Mouse (Mus musculus) midbrain, embryonic 12.5 days (tissue): ENCODE data around the gene Orc1. TPM values are rescaled to one million over a fixed set of nuclear protein-coding genes. Genes with fewer than 3 reads are reported as not detected.

ENCODE experiments used
- ATAC-seq: fragments of 200-750 bp; cut with Nextera tagmentation; 2 replicates; pipeline ENCODE4 v1.8.0; 2017; ENCODE audit warnings: low read depth, moderate TSS enrichment, moderate library complexity; ENCODE audit not compliant: low FRiP score
- H3K27ac ChIP-seq: fragments of 300-500 bp; sonication (generic); replicated peaks from 2 replicates; pipeline ENCODE4 v1.5.1; 2016; ENCODE audit warnings: mild to moderate bottlenecking
- H3K27me3 ChIP-seq: fragments of 300-500 bp; sonication (generic); 2 replicates; pipeline ENCODE4 v1.6.1; 2016; ENCODE audit warnings: mild to moderate bottlenecking
- H3K36me3 ChIP-seq: fragments of 300-500 bp; sonication (generic); 2 replicates; pipeline ENCODE4 v1.6.1; 2016
- H3K4me1 ChIP-seq: fragments of 300-500 bp; sonication (generic); 2 replicates; pipeline ENCODE4 v1.6.1; 2016
- H3K4me2 ChIP-seq: fragments of 300-500 bp; sonication (generic); replicated peaks from 2 replicates; pipeline ENCODE4 v1.6.1; 2016; ENCODE audit warnings: mild to moderate bottlenecking, moderate library complexity
- H3K4me3 ChIP-seq: fragments of 300-500 bp; sonication (generic); 2 replicates; pipeline ENCODE4 v1.5.1; 2016; ENCODE audit warnings: mild to moderate bottlenecking
- H3K9ac ChIP-seq: fragments of 300-500 bp; sonication (generic); replicated peaks from 2 replicates; pipeline ENCODE4 v1.6.1; 2016; ENCODE audit warnings: mild to moderate bottlenecking, moderate library complexity
- H3K9me3 ChIP-seq: fragments of 300-500 bp; sonication (generic); 2 replicates; pipeline ENCODE4 v1.6.1; 2016; ENCODE audit warnings: mild to moderate bottlenecking
- WGBS: fragments of 180-500 bp; shearing (Covaris S2); methylation state at CpG from one replicate; pipeline ENCODE4 v1.1.7; 2016; 5-methylcytosine and 5-hydroxymethylcytosine counted together
- polyA plus RNA-seq: library from polyadenylated mRNA; unstranded; fragments of >200 nt; fragmentation: Nextera tagmentation; extraction: Ambion mirVana; gene quantifications from 2 replicates; pipeline ENCODE4 v1.2.1, GENCODE M21; 2016

The Orc1 gene
- polyA plus RNA-seq, 1 experiment from 2014 or later = 11.1 TPM

GRCm38 (mm10) chr4:108619165-108619564 lies 39.9 kb downstream of the Orc1 start:
- 1% methylated on average over 10 of the region's 10 CpGs for WGBS
- Histone ChIP-seq H3K27me3 (no peaks in the 10 kb centered on the region), H3K4me2 (peak overlapping the region; percentile 84), H3K9me3 (no peaks in the 10 kb centered on the region), H3K27ac (peak overlapping the region; percentile 80; the same call in 1 of the 2 replicates), H3K36me3 (0 out of 2 replicates have a peak, but pooled peaks cover 2% of the 10 kb centered on the region), H3K4me3 (peak overlapping the region; percentile 81), H3K4me1 (peaks cover 14% of the 10 kb centered on the region), H3K9ac (peak overlapping the region; percentile 89)
- peak; percentile 52 for ATAC-seq

DNA sequence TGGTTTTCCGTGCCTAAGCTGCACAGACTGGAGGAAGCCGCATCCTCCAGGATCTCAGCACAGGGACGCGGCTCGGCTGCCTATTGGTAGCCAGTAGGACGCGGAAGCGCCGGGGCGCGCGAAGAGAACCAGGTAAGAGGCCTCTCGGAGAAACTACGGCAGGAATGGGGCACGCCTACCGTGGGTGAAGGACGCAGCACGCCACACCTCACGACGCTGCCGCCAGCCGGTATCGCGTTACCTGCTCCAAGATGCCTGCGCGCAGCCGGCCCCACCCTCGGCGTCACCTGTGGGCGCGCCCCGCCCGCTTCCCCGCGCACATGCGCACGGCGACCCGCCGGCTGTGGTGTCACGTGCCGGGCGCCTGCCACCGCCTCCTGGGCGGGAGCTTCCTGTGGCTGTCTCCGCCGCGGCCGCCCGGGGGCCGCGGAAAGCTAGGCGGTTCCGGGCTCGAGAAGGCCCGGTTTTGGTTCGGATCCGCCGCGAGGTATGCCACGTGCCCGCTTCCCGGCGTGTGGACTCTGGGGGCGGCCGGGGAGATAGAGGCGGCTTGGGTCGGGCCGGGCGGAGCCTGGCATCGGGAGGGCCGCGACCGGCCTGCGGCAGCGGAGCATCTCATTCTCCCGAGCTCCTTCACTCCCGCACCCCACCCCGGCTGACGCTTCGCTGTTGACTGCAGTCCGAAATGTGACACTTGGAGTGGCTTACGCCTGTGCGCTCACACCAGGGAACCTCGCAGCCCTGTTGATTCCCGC lies 40.5 kb downstream of the Orc1 start, which contains the start of gene Cc2d1b:
Gene Cc2d1b, plus strand, starts transcription at position 354 of the 755 bp plus-strand sequence.
- WGBS = under 1% methylated on average over 80 of the region's 86 CpGs
- Histone ChIP-seq H3K36me3 (peaks cover 7% of the 10 kb centered on the region; the same call in 1 of the 2 replicates), H3K9me3 (no peaks in the 10 kb centered on the region), H3K27me3 (no peaks in the 10 kb centered on the region), H3K4me1 (peaks cover 14% of the 10 kb centered on the region), H3K4me2 (peak within 1 kb of the TSS; percentile 84), H3K27ac (peak within 1 kb of the TSS; percentile 80), H3K4me3 (peak within 1 kb of the TSS; percentile 81), H3K9ac (peak within 1 kb of the TSS; percentile 89)
- ATAC-seq = peak; percentile 93

GRCm38 (mm10) chr4:108620536-108620935 lies 41.3 kb downstream of the Orc1 start:
- no peaks in the 10 kb centered on the region for H3K9me3 ChIP-seq
- H3K4me1 ChIP-seq = peaks cover 14% of the 10 kb centered on the region
- peak overlapping the region; percentile 80 for H3K27ac ChIP-seq
- WGBS = 26% methylated on average over 8 of the region's 8 CpGs
- no peak; the same call in 1 of the 2 replicates for ATAC-seq
- peak overlapping the region; percentile 89 for H3K9ac ChIP-seq
- peaks cover 15% of the 10 kb centered on the region for H3K36me3 ChIP-seq
- H3K4me3 ChIP-seq = peak overlapping the region; percentile 81
- H3K27me3 ChIP-seq = no peaks in the 10 kb centered on the region
- H3K4me2 ChIP-seq = peak overlapping the region; percentile 84

DNA sequence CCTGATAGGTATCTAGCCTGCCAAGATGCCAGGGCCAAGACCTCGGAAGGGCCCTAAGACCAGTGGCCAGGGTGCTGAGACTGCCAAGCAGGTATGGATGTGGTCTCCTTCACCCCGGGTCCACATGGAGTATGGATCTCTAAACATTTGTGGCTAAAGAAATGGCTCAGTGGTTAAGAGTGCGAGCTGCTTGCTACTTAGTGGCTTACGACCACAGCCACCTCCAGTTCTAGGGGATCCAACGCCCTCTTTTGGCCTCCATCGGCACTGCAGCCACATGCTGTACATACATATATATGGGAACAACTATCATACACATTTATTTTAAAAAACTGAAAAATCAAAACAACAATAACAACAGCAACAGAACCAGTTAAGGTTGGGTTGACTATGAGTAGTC lies 42.3 kb downstream of the Orc1 start:
- H3K4me3 ChIP-seq = no peak overlapping the region
- no peaks in the 10 kb centered on the region for H3K9me3 ChIP-seq
- no peak overlapping the region for H3K27ac ChIP-seq
- WGBS = 97% methylated on average over 6 of the region's 6 CpGs
- no peak overlapping the region for H3K4me2 ChIP-seq
- H3K4me1 ChIP-seq = peaks cover 14% of the 10 kb centered on the region
- H3K36me3 ChIP-seq = peaks cover 23% of the 10 kb centered on the region
- ATAC-seq = no peak
- H3K27me3 ChIP-seq = no peaks in the 10 kb centered on the region
- no peak overlapping the region for H3K9ac ChIP-seq

GRCm38 (mm10) chr4:108627066-108627465 lies 47.8 kb downstream of the Orc1 start:
- Histone ChIP-seq H3K27ac (no peak overlapping the region), H3K27me3 (no peaks in the 10 kb centered on the region), H3K36me3 (peaks cover 75% of the 10 kb centered on the region), H3K4me2 (no peak overlapping the region), H3K9ac (no peak overlapping the region), H3K4me3 (no peak overlapping the region), H3K4me1 (no peaks in the 10 kb centered on the region), H3K9me3 (no peaks in the 10 kb centered on the region)
- no peak for ATAC-seq
- 91% methylated on average over 5 of the region's 5 CpGs for WGBS

DNA sequence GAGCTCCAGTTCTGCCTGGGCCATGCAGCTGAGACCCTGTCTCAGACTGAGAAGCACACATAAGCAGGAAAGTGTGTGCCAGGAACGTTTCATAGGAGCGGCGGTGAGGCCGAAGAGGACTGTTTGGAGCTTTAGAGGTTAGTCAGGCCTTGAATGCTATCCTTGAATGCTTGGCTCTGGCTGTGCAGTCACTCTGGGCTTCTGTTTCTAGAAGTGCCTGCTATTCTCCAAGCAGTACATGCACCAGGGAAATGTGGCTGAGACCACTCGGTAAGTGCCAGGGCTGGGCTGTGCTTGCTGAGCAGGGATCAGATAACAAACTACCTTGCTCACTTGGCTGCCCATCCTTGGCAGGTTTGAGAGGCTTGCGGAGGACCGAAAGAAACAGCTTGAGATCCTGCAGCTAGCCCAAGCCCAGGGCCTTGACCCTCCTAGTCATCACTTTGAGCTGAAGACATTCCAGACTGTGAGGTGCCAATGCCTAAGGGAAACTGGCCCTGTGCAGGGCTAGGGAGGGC lies 50.2 kb downstream of the Orc1 start:
- peaks cover 91% of the 10 kb centered on the region for H3K36me3 ChIP-seq
- H3K27me3 ChIP-seq = no peaks in the 10 kb centered on the region
- H3K9ac ChIP-seq = no peak overlapping the region
- no peak overlapping the region for H3K4me2 ChIP-seq
- no peak for ATAC-seq
- H3K9me3 ChIP-seq = no peaks in the 10 kb centered on the region
- WGBS = 94% methylated on average over 7 of the region's 7 CpGs
- H3K4me3 ChIP-seq = no peak overlapping the region
- no peak overlapping the region for H3K27ac ChIP-seq
- H3K4me1 ChIP-seq = no peaks in the 10 kb centered on the region

DNA sequence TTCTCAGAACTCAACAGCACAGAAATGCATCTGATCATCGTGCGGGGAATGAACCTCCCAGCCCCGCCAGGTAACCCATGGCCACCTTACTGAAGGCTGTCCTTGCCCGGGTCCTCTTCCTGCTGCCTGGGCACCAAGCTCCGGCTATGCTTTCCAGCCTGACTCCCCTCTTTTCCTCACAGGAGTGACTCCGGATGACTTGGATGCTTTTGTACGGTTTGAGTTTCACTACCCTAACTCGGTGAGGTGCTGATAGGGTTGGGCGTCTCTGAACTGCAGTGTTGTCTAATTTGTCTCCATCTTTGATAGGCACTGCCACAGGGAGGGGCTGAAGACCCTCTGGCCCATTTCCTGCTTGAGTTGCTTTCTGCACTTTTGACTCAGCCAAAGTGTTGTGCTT lies 50.9 kb downstream of the Orc1 start:
- 93% methylated on average over 9 of the region's 9 CpGs for WGBS
- peaks cover 92% of the 10 kb centered on the region for H3K36me3 ChIP-seq
- no peak overlapping the region for H3K27ac ChIP-seq
- no peaks in the 10 kb centered on the region for H3K27me3 ChIP-seq
- H3K4me1 ChIP-seq = 0 out of 2 replicates have a peak, but pooled peaks cover 4% of the 10 kb centered on the region
- no peak for ATAC-seq
- H3K9ac ChIP-seq = no peak overlapping the region
- no peak overlapping the region for H3K4me3 ChIP-seq
- H3K9me3 ChIP-seq = no peaks in the 10 kb centered on the region
- no peak overlapping the region for H3K4me2 ChIP-seq

DNA sequence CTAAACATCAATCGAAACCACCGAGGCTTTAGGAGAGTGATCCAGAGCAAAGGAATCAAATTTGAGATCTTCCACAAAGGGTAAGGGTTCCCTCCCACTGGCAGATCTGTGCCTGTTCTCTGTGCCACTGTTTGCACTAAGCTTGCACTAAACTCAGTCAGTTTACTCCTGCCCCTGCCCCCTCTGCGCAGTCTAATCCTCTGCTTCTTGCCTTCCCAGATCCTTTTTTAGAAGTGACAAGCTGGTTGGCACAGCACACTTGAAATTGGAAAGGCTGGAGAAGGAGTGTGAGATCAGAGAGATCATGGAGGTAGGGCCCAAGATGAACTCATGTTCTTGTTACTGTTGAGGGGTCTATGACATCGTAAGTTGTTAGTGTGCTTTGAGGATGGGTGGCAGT lies 52.4 kb downstream of the Orc1 start:
- no peaks in the 10 kb centered on the region for H3K9me3 ChIP-seq
- H3K4me3 ChIP-seq = no peak overlapping the region
- H3K27ac ChIP-seq = no peak overlapping the region
- WGBS = 98% methylated on average over 4 of the region's 4 CpGs
- H3K4me1 ChIP-seq = 0 out of 2 replicates have a peak, but pooled peaks cover 6% of the 10 kb centered on the region
- no peak for ATAC-seq
- H3K27me3 ChIP-seq = no peaks in the 10 kb centered on the region
- no peak overlapping the region for H3K9ac ChIP-seq
- no peak overlapping the region for H3K4me2 ChIP-seq
- peaks cover 91% of the 10 kb centered on the region for H3K36me3 ChIP-seq

DNA sequence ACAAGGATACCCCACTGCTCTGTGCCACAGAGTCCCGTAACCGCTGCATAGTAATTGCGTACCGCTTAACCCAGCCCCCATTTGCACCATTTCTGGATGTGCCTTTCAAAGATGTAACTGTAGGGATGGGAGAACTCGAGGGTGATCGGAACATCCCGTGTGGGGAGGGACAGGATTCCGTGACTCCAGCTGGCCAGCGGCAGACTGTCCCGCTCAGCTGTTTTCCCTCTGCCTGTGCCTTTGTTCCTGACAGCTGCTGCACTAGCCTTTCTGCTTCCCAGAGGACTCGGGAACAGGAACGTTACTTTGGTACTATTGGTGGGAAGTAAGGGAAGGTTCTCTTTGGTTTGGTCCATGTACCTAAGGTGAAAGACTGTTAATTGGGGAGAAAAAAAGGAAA lies 54.5 kb downstream of the Orc1 start:
- Histone ChIP-seq H3K9me3 (no peaks in the 10 kb centered on the region), H3K4me1 (0 out of 2 replicates have a peak, but pooled peaks cover 6% of the 10 kb centered on the region), H3K27ac (peak overlapping the region; percentile 12; the same call in 1 of the 2 replicates), H3K4me2 (no peak overlapping the region), H3K27me3 (no peaks in the 10 kb centered on the region), H3K4me3 (no peak overlapping the region), H3K9ac (no peak overlapping the region), H3K36me3 (peaks cover 81% of the 10 kb centered on the region)
- WGBS = 74% methylated on average over 12 of the region's 12 CpGs
- no peak for ATAC-seq

DNA sequence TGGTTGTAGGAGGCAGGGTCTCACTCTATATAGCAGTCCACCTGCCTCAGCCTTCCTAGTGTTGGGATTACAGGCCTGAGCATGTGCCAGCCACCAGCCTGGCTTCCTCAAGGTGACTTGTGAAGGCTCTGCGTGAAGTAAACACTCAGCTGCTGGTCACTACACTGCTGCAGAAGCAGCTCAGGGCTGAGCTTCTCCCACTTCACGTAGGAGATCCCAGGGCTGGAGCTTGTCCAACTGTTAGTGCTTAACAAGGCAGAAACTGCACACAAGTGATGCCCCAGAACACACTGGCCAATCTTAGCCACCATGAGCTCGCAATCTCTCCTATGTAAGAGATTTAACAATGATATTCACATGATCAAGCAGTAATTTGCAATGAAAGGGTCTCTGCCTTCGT lies 55.5 kb downstream of the Orc1 start:
- Histone ChIP-seq H3K9me3 (no peaks in the 10 kb centered on the region), H3K4me2 (no peak overlapping the region), H3K27me3 (no peaks in the 10 kb centered on the region), H3K9ac (no peak overlapping the region), H3K4me3 (no peak overlapping the region), H3K27ac (no peak overlapping the region), H3K36me3 (peaks cover 75% of the 10 kb centered on the region), H3K4me1 (0 out of 2 replicates have a peak, but pooled peaks cover 6% of the 10 kb centered on the region)
- ATAC-seq = no peak
- WGBS = 62% methylated on average over 4 of the region's 4 CpGs

GRCm38 (mm10) chr4:108635101-108635500 lies 55.9 kb downstream of the Orc1 start:
- Histone ChIP-seq H3K27me3 (no peaks in the 10 kb centered on the region), H3K4me3 (no peak overlapping the region), H3K4me1 (0 out of 2 replicates have a peak, but pooled peaks cover 6% of the 10 kb centered on the region), H3K27ac (no peak overlapping the region), H3K9ac (no peak overlapping the region), H3K9me3 (no peaks in the 10 kb centered on the region), H3K36me3 (peaks cover 71% of the 10 kb centered on the region), H3K4me2 (no peak overlapping the region)
- no peak for ATAC-seq

DNA sequence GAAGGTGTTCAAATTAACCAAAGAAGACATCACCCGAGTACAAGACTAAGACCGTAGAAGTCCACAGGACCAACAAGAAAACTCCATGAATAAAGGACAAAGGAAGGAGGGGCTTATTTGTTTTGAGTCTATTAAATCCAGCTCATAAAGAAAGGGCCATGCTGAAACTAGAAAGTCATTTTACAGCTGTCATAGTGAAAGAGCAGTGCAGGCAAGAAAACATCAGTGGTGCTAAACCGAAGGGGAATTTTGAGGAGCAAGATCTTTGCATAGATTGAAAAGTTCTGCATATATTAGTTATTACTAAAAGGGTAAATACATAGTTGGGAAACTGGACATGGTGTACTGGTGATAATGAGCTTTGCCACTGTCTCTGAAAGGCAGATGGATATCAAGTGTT lies 58.5 kb downstream of the Orc1 start:
- Histone ChIP-seq H3K9ac (no peak overlapping the region), H3K9me3 (no peaks in the 10 kb centered on the region), H3K4me2 (no peak overlapping the region), H3K4me3 (no peak overlapping the region), H3K27ac (no peak overlapping the region), H3K27me3 (no peaks in the 10 kb centered on the region), H3K36me3 (peaks cover 62% of the 10 kb centered on the region), H3K4me1 (0 out of 2 replicates have a peak, but pooled peaks cover 6% of the 10 kb centered on the region)
- 88% methylated on average over 3 of the region's 3 CpGs for WGBS
- ATAC-seq = no peak
